Mouse (Mus musculus) olfactory bulb, adult 2 months (tissue): Measurements from ENCODE around the gene Ptpa. TPM values are rescaled to one million over a fixed set of nuclear protein-coding genes. Genes with fewer than 3 reads are reported as not detected.
A peak's percentile ranks its signal among the peaks of the same experiment; 100 is the strongest.

Experiments
- H3K27ac ChIP-seq: fragments of 200-500 bp; 2 replicates; pipeline ENCODE4 v1.5.1; 2012; ENCODE audit warnings: low read depth, low read length; ENCODE audit not compliant: insufficient read depth
- H3K4me1 ChIP-seq: fragments of 200-500 bp; 2 replicates; pipeline ENCODE4 v1.6.1; 2012; ENCODE audit warnings: low read length; ENCODE audit not compliant: control insufficient read depth, insufficient read depth
- H3K4me3 ChIP-seq: fragments of 200-500 bp; 2 replicates; pipeline ENCODE4 v1.5.1; 2012; ENCODE audit warnings: mild to moderate bottlenecking, low read depth, low read length, moderate library complexity; ENCODE audit not compliant: insufficient read depth
- CTCF ChIP-seq: fragments of 200-500 bp; IDR thresholded peaks from 2 replicates; pipeline ENCODE4 v1.5.1; 2012; ENCODE audit warnings: low read depth, mild to moderate bottlenecking, low read length, moderate library complexity; ENCODE audit not compliant: insufficient read depth
- POLR2A ChIP-seq: fragments of 200-500 bp; IDR thresholded peaks from 2 replicates; pipeline ENCODE4 v1.6.1; 2012; ENCODE audit warnings: mild to moderate bottlenecking, low read depth, low read length, moderate library complexity; ENCODE audit not compliant: insufficient read depth
- WGBS: fragments of 180-500 bp; shearing (Covaris S2); methylation state at CpG from one replicate; pipeline ENCODE4 v1.1.7; 2018; 5-methylcytosine and 5-hydroxymethylcytosine counted together
- polyA plus RNA-seq: library from polyadenylated mRNA; stranded (reverse); fragments of >200 nt; gene quantifications from 2 replicates; pipeline ENCODE4 v1.2.4, GENCODE M21; 2012; ENCODE audit warnings: low replicate concordance; ENCODE audit not compliant: missing spikeins, insufficient read depth, insufficient read length

The Ptpa gene
- polyA plus RNA-seq, 1 experiment = not detected

- TF ChIP-seq POLR2A (no peak), CTCF (no peak)
- Histone ChIP-seq H3K4me3 (no peak overlapping the region), H3K27ac (no peak overlapping the region), H3K4me1 (peaks cover 16% of the 10 kb centered on the region)
- 41% methylated on average over 5 of the region's 5 CpGs for WGBS
Measured at GRCm38 (mm10) chr2:30384814-30385213, 31.0 kb upstream of the Ptpa start.

- Histone ChIP-seq H3K27ac (no peak overlapping the region), H3K4me1 (peaks cover 17% of the 10 kb centered on the region), H3K4me3 (no peak overlapping the region)
- no peak for TF ChIP-seq CTCF
- TF ChIP-seq POLR2A = no peak
- WGBS = 78% methylated on average over 4 of the region's 4 CpGs
Measured at GRCm38 (mm10) chr2:30385591-30385990, 30.2 kb upstream of the Ptpa start.

DNA sequence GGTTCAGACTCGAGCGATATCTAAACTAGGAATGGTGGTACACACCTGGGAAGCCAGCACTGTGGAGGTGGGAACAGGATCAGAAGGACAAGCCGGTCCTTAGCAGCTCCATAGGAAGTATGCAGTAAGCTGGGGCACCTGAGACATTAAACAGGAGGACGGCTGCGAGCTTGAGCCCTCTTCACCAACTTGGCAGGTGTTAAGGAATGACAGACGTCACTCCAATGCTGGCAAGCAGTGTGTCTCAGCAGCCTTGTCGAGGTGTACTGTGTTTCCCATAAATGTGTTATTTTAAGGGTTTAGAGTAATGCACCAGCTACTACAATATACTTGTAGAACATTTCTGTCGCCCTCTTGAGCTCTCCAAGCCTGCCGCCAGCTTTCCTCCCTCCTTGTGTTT is 28.9 kb upstream of the Ptpa start:
- H3K27ac ChIP-seq = no peak overlapping the region
- TF ChIP-seq POLR2A (no peak), CTCF (no peak)
- H3K4me1 ChIP-seq = peaks cover 21% of the 10 kb centered on the region
- 83% methylated on average over 9 of the region's 9 CpGs for WGBS
- H3K4me3 ChIP-seq = no peak overlapping the region

- Histone ChIP-seq H3K4me1 (peaks cover 33% of the 10 kb centered on the region), H3K27ac (no peak overlapping the region), H3K4me3 (no peak overlapping the region)
- no peak for TF ChIP-seq POLR2A
- no peak for TF ChIP-seq CTCF
- 94% methylated on average over 2 of the region's 2 CpGs for WGBS
Measured at GRCm38 (mm10) chr2:30389000-30389399, 26.8 kb upstream of the Ptpa start.

GRCm38 (mm10) chr2:30392114-30392576 is 23.7 kb upstream of the Ptpa start, which contains the start of gene Dolpp1:
Dolpp1 (plus strand) TSS chr2:30392254.
- no peak for TF ChIP-seq CTCF
- peak; percentile 94 for TF ChIP-seq POLR2A
- Histone ChIP-seq H3K27ac (peak within 1 kb of the TSS; percentile 81), H3K4me1 (peaks cover 19% of the 10 kb centered on the region), H3K4me3 (peak within 1 kb of the TSS; percentile 61)
- 1% methylated on average over 40 of the region's 40 CpGs for WGBS

DNA sequence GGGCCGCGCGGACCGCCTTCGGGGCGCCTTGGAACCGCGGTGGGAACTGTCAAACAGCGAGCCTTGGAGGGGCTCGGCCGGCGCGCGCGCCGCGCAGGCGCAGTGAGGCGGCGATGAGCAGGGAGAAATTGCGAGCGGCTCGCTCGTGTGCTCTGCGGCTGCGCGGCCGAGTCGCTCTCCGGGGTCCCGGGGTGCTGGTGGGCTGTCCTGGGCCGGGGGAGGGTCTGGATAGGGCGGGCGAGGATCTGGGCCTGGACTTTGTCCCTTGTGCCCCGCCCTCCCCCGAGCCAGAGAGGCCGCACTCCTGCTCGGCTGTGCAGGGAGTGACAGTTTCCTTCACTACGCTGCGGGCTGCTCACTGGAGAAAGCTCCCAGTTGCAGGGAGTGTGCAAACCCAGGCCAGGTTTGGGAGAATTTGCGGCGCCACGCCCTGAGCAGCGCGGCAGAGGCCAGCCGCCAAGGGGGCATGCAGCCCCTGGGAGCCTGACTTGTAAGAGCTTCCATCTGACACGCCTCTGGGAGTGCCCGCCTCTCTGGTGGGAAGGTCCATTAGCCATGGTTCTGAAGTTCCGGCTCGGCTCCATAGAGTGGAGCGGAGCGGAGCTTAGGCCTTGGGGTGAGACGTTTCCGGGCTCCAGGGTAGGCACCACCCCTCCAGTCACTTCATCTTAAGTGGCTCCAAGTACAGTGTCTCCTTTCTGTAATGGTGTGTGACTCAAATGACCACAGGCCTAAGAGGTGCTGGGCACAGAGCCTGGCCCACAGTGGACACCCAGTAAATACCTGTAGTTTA is 23.1 kb upstream of the Ptpa start:
- Histone ChIP-seq H3K4me1 (peaks cover 19% of the 10 kb centered on the region), H3K27ac (peak overlapping the region; percentile 81), H3K4me3 (peak overlapping the region; percentile 61)
- TF ChIP-seq CTCF (no peak), POLR2A (no peak)
- 2% methylated on average over 54 of the region's 54 CpGs for WGBS

GRCm38 (mm10) chr2:30393370-30393656 is 22.5 kb upstream of the Ptpa start:
- 50% methylated on average over 1 of the region's 1 CpGs for WGBS
- peaks cover 19% of the 10 kb centered on the region for H3K4me1 ChIP-seq
- H3K4me3 ChIP-seq = peak overlapping the region; percentile 61
- H3K27ac ChIP-seq = no peak overlapping the region
- TF ChIP-seq POLR2A (no peak), CTCF (no peak)

- WGBS = 87% methylated on average over 7 of the region's 7 CpGs
Measured at GRCm38 (mm10) chr2:30395757-30396156, 20.1 kb upstream of the Ptpa start.

DNA sequence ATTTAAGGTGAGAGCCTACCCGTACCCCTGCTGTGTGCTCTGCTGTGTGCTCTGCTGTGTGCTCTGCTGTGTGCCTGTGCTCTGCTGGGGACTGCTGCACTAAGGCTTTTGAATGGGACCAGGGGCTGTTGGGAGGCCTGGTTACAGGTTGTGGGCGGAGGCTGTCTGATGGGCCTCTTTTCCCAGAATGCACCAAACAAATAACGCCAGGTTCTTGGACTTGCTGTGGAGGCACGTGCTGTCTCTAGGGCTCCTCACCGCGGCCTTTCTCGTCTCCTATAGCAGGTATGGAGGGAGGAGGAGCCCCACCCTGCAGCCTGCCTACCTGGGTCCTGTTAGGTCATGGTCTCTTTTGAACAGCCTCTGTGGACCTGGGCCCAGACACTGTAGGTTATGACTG is 19.6 kb upstream of the Ptpa start:
- Histone ChIP-seq H3K27ac (no peak overlapping the region), H3K4me1 (peaks cover 23% of the 10 kb centered on the region), H3K4me3 (no peak overlapping the region)
- TF ChIP-seq POLR2A = no peak
- TF ChIP-seq CTCF = no peak
- WGBS = 85% methylated on average over 7 of the region's 7 CpGs

More at GRCm38 (mm10) chr2:30395757-30396156, 20.1 kb upstream of the Ptpa start:
- TF ChIP-seq CTCF (no peak), POLR2A (no peak)
- no peak overlapping the region for H3K4me3 ChIP-seq
- peaks cover 25% of the 10 kb centered on the region for H3K4me1 ChIP-seq
- H3K27ac ChIP-seq = no peak overlapping the region

GRCm38 (mm10) chr2:30397986-30398512 is 17.8 kb upstream of the Ptpa start:
- TF ChIP-seq POLR2A = no peak
- 77% methylated on average over 10 of the region's 10 CpGs for WGBS
- peaks cover 18% of the 10 kb centered on the region for H3K4me1 ChIP-seq
- H3K4me3 ChIP-seq = no peak overlapping the region
- no peak overlapping the region for H3K27ac ChIP-seq
